Mouse (Mus musculus) heart, embryonic 14.5 days (tissue): ENCODE results near the gene Trpc6. TPM values are rescaled to one million over a fixed set of nuclear protein-coding genes. Genes with fewer than 3 reads are reported as not detected.

Experiments
- ATAC-seq: fragments of 200-750 bp; cut with Nextera tagmentation; 2 replicates; pipeline ENCODE4 v1.8.0; 2017; ENCODE audit warnings: low read depth, moderate TSS enrichment; ENCODE audit not compliant: insufficient number of reproducible peaks, insufficient read depth, low FRiP score
- H3K27ac ChIP-seq, 2 experiments: fragments of 200-500 bp in 1 of 2; fragments of 300-500 bp in 1 of 2; sonication (generic) in 1 of 2; replicated peaks in 1 of 2; 2 replicates each; pipeline ENCODE4 v1.5.1; 2012 to 2014; ENCODE audit warnings: low read depth in 2 of 2, low read length in 2 of 2, control low read depth in 1 of 2, mild to moderate bottlenecking in 1 of 2, mixed read lengths in 1 of 2; ENCODE audit not compliant: control insufficient read depth in 1 of 2, insufficient read depth in 1 of 2
- H3K27me3 ChIP-seq: fragments of 300-500 bp; sonication (generic); 2 replicates; pipeline ENCODE4 v1.6.1; 2014; ENCODE audit warnings: mild to moderate bottlenecking, low read length, control low read depth; ENCODE audit not compliant: control insufficient read depth, insufficient read depth
- H3K36me3 ChIP-seq: fragments of 300-500 bp; sonication (generic); 2 replicates; pipeline ENCODE4 v1.6.1; 2014; ENCODE audit warnings: mild to moderate bottlenecking, control low read depth, low read length, mixed read lengths; ENCODE audit not compliant: control insufficient read depth, insufficient read depth
- H3K4me1 ChIP-seq, 2 experiments: fragments of 200-500 bp in 1 of 2; fragments of 300-500 bp in 1 of 2; sonication (generic) in 1 of 2; 2 replicates each; pipeline ENCODE4 v1.6.1; 2012 to 2014; ENCODE audit warnings: low read length in 2 of 2, control low read depth in 1 of 2, mixed read lengths in 1 of 2; ENCODE audit not compliant: control insufficient read depth in 2 of 2, insufficient read depth in 2 of 2
- H3K4me2 ChIP-seq: fragments of 300-500 bp; sonication (generic); 2 replicates; pipeline ENCODE4 v1.6.1; 2014; ENCODE audit warnings: mild to moderate bottlenecking, low read length
- H3K4me3 ChIP-seq, 2 experiments: fragments of 200-500 bp in 1 of 2; fragments of 300-500 bp in 1 of 2; sonication (generic) in 1 of 2; 2 replicates each; pipeline ENCODE4 v1.5.1; 2012 to 2014; ENCODE audit warnings: low read length in 2 of 2, mild to moderate bottlenecking in 2 of 2, control low read depth in 1 of 2, low read depth in 1 of 2, moderate library complexity in 1 of 2; ENCODE audit not compliant: control insufficient read depth in 1 of 2, insufficient read depth in 1 of 2
- H3K9ac ChIP-seq: fragments of 300-500 bp; sonication (generic); 2 replicates; pipeline ENCODE4 v1.6.1; 2014; ENCODE audit warnings: mild to moderate bottlenecking, low read length
- H3K9me3 ChIP-seq: fragments of 300-500 bp; sonication (generic); 2 replicates; pipeline ENCODE4 v1.6.1; 2016; ENCODE audit warnings: low read length, control low read depth; ENCODE audit not compliant: control insufficient read depth
- WGBS: fragments of 180-500 bp; shearing (Covaris S2); extraction: QIAGEN DNeasy Blood & Tissue Kit; methylation state at CpG from one replicate; pipeline ENCODE4 v1.1.7; 2014; 5-methylcytosine and 5-hydroxymethylcytosine counted together
- polyA plus RNA-seq: library from polyadenylated mRNA; unstranded; fragments of >200 nt; fragmentation: Nextera tagmentation; extraction: Ambion mirVana; gene quantifications from 2 replicates; pipeline ENCODE4 v1.2.1, GENCODE M21; 2014

Gene Trpc6
- polyA plus RNA-seq: 0.59 and 0.92 TPM in 2 replicates

- under 1% methylated on average over 44 of the region's 44 CpGs for WGBS
- peak; percentile 61; the same call in 1 of the 2 replicates for ATAC-seq
- H3K27me3 ChIP-seq: no peaks in the 10 kb centered on the region
- peak within 1 kb of the TSS; percentile 94 for H3K4me2 ChIP-seq
- peaks cover 0 to 2% of the 10 kb centered on the region in 2 experiments; a peak in 2 of 4 replicates for H3K4me1 ChIP-seq
- no peaks in the 10 kb centered on the region for H3K9me3 ChIP-seq
- no peak within 1 kb of the TSS for H3K27ac ChIP-seq
- H3K9ac ChIP-seq: peak within 1 kb of the TSS; percentile 62
- H3K36me3 ChIP-seq: no peaks in the 10 kb centered on the region
- H3K4me3 ChIP-seq: peak within 1 kb of the TSS; percentile 53 to 61
Measured at GRCm38 (mm10) chr9:8544041-8544794, at the start of gene Trpc6. TSS of gene Trpc6 (plus strand) at chr9:8544142.

- H3K4me2 ChIP-seq: no peak overlapping the region
- no peaks in the 10 kb centered on the region for H3K9me3 ChIP-seq
- no peaks in the 10 kb centered on the region for H3K27me3 ChIP-seq
- no peaks in the 10 kb centered on the region for H3K36me3 ChIP-seq
- no peaks in the 10 kb centered on the region for H3K4me1 ChIP-seq
- no peak overlapping the region for H3K4me3 ChIP-seq
- no peak overlapping the region for H3K27ac ChIP-seq
- no peak for ATAC-seq
- H3K9ac ChIP-seq: no peak overlapping the region
Measured at GRCm38 (mm10) chr9:8520911-8521310, 23.0 kb upstream of the Trpc6 start.

- H3K27me3 ChIP-seq: no peaks in the 10 kb centered on the region
- H3K4me1 ChIP-seq: no peaks in the 10 kb centered on the region
- no peak overlapping the region for H3K9ac ChIP-seq
- no peaks in the 10 kb centered on the region for H3K9me3 ChIP-seq
- H3K36me3 ChIP-seq: no peaks in the 10 kb centered on the region
- H3K27ac ChIP-seq: no peak overlapping the region
- no peak overlapping the region for H3K4me2 ChIP-seq
- H3K4me3 ChIP-seq: no peak overlapping the region
- ATAC-seq: no peak
- 86% methylated on average over 1 of the region's 1 CpGs for WGBS
Measured at GRCm38 (mm10) chr9:8533670-8534069, 10.3 kb upstream of the Trpc6 start.

GRCm38 (mm10) chr9:8545236-8545635 is 1.3 kb downstream of the Trpc6 start:
- 30% methylated on average over 2 of the region's 2 CpGs for WGBS

GRCm38 (mm10) chr9:8558574-8558973 is 14.6 kb downstream of the Trpc6 start:
- Histone ChIP-seq H3K9ac (no peak overlapping the region), H3K27ac (no peak overlapping the region), H3K4me3 (no peak overlapping the region), H3K4me1 (no peaks in the 10 kb centered on the region), H3K9me3 (no peaks in the 10 kb centered on the region), H3K36me3 (no peaks in the 10 kb centered on the region), H3K4me2 (no peak overlapping the region), H3K27me3 (no peaks in the 10 kb centered on the region)
- 58% methylated on average over 1 of the region's 1 CpGs for WGBS
- ATAC-seq: no peak

More at GRCm38 (mm10) chr9:8545236-8545635, 1.3 kb downstream of the Trpc6 start:
- ATAC-seq: no peak
- H3K36me3 ChIP-seq: no peaks in the 10 kb centered on the region
- no peak overlapping the region for H3K27ac ChIP-seq
- H3K27me3 ChIP-seq: no peaks in the 10 kb centered on the region
- no peak overlapping the region for H3K4me3 ChIP-seq
- H3K4me2 ChIP-seq: peak overlapping the region; percentile 94
- peaks cover 0 to 2% of the 10 kb centered on the region in 2 experiments; a peak in 2 of 4 replicates for H3K4me1 ChIP-seq
- H3K9me3 ChIP-seq: no peaks in the 10 kb centered on the region
- no peak overlapping the region for H3K9ac ChIP-seq

GRCm38 (mm10) chr9:8592618-8593017 is 48.7 kb downstream of the Trpc6 start:
- Histone ChIP-seq H3K4me1 (no peaks in the 10 kb centered on the region), H3K9ac (no peak overlapping the region), H3K27me3 (no peaks in the 10 kb centered on the region), H3K4me2 (no peak overlapping the region), H3K4me3 (no peak overlapping the region), H3K27ac (no peak overlapping the region), H3K36me3 (no peaks in the 10 kb centered on the region), H3K9me3 (no peaks in the 10 kb centered on the region)
- WGBS: 54% methylated on average over 6 of the region's 6 CpGs
- no peak for ATAC-seq

GRCm38 (mm10) chr9:8597089-8597488 is 53.1 kb downstream of the Trpc6 start:
- no peak for ATAC-seq
- H3K4me2 ChIP-seq: no peak overlapping the region
- no peaks in the 10 kb centered on the region for H3K4me1 ChIP-seq
- H3K9me3 ChIP-seq: no peaks in the 10 kb centered on the region
- no peak overlapping the region for H3K9ac ChIP-seq
- WGBS: 21% methylated on average over 1 of the region's 1 CpGs
- H3K4me3 ChIP-seq: no peak overlapping the region
- no peaks in the 10 kb centered on the region for H3K27me3 ChIP-seq
- H3K27ac ChIP-seq: no peak overlapping the region
- no peaks in the 10 kb centered on the region for H3K36me3 ChIP-seq
